Mouse (Mus musculus): ENCODE results near the gene Klrc1. TPM values are rescaled to one million over a fixed set of nuclear protein-coding genes. Genes with fewer than 3 reads are reported as not detected.
"Not testable (repeated sequence)": the region's sequence is repeated elsewhere in the genome, so short reads cannot be mapped to it uniquely, and the experiment has no call there.

Klrc1 gene
- polyA plus RNA-seq (2012; ENCODE audit: insufficient read depth, insufficient read length, missing spikeins): not detected in 2 replicates

DNA sequence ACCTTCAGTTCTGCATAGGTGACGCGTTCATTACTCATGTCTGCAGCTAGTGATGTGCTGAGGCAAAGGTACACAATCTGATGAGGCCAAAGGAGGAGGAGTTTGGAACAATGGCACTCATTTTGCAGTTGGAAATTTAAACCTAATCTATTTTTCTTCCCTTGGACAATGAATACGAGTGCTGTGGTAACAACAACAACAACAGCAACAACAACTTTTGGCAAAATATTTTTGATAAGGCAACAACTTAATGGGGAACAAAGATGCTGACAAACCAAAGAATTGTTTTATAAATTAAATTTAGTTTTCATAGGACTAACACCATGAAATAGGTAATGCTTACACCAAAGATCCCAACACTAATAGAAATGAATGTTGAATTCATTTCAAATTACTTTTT lies at the start of gene Klrc1:
Gene Klrc1 (minus strand): TSS at position 101 of the 400 bp plus-strand sequence.
- Histone ChIP-seq H3K27ac (replicated peaks; ENCODE audit: low read depth, low read length) (no peak within 1 kb of the TSS), H3K4me3 (ENCODE audit: insufficient read depth, low read depth, low read length) (no peak within 1 kb of the TSS), H3K4me1 (ENCODE audit: control insufficient read depth, insufficient read depth, insufficient read length, low read length) (no peaks in the 10 kb centered on the region)

DNA sequence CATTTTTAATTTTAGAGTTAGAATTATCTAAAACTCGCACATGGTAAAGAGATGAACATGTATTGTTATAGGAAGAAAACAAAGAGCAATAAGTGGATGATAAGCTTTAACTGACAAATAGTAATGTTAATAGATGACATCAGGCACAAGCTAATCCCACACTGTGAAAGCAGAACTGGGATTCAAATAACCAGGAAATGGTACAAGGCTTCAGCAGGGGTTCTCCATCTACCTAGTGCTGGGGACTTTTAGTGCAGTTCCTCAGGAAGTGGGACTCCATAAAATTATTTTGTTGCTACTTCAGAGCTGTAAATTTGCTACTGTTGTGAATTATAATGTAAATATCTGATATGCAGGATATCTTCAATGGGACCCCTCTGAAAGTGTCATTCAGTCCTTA lies 48.5 kb upstream of the Klrc1 start:
- H3K4me3 ChIP-seq (ENCODE audit: insufficient read depth, low read depth, low read length): no peak overlapping the region
- no peaks in the 10 kb centered on the region for H3K4me1 ChIP-seq (ENCODE audit: control insufficient read depth, insufficient read depth, insufficient read length, low read length)
- no peak overlapping the region for H3K27ac ChIP-seq (replicated peaks; ENCODE audit: low read depth, low read length)

DNA sequence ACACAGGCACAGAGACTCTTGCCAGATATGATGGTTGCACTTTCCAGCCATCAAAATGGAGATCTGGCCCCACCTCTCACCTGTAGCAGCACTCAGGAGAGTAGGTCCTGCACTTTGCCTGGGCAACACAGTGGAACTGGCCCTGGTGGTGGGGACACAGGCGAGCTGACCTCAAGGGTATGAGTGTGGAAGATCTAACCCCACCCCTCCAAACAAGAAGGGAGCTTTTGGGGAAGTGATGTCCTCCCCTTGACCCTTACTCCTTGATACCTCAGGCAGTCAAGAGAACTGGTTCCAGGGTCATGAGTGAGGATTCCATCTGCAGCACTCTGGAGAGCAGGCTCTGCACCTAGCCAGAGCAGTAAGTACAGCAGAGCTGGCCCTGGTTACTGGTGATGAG lies 42.6 kb upstream of the Klrc1 start:
- H3K4me3 ChIP-seq (ENCODE audit: insufficient read depth, low read depth, low read length): no peak overlapping the region
- H3K4me1 ChIP-seq (ENCODE audit: control insufficient read depth, insufficient read depth, insufficient read length, low read length): no peaks in the 10 kb centered on the region
- H3K27ac ChIP-seq (replicated peaks; ENCODE audit: low read depth, low read length): no peak overlapping the region

DNA sequence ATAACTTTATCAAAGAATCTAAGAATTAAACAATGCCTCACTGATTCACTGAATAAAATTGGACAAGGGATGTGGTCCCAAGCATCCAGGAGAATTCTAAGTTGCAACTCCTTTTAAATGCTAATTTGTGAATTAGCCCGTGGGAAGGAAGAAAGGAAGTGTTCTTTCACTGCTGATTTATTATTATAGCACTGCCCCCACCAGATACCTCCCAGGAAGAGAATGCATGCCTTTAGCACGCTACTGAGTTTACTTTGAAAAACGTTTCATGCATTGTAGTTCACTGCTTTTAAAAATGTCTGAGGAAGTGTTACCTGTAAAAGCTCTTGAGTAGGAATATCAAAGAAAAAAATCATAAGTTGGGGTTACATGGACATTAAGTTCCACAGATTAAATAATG lies 41.7 kb upstream of the Klrc1 start:
- Histone ChIP-seq H3K27ac (replicated peaks; ENCODE audit: low read depth, low read length) (no peak overlapping the region), H3K4me3 (ENCODE audit: insufficient read depth, low read depth, low read length) (no peak overlapping the region), H3K4me1 (ENCODE audit: control insufficient read depth, insufficient read depth, insufficient read length, low read length) (no peaks in the 10 kb centered on the region)

DNA sequence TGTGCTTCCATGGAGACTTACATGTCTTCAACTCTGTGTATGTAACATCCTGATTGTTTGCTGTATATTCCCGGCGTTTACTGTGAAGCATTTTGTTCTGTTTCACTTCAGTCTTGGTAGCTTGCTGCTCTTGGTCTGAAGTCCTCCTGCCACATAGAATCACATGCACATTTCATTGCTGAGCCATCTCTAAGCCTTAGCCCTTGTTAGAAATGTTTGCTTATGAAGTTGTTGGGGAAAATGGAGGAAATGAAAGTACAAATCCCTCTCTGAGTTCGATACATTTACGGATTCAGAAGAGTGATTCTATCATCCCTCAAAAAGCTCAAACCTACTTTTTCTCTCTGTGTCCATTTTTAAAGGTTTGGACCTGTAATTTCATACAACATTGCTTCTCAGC lies 38.3 kb upstream of the Klrc1 start, which contains the start of gene Klri1:
Gene Klri1 (minus strand): TSS at position 101 of the 400 bp plus-strand sequence.
- Histone ChIP-seq H3K4me1 (ENCODE audit: control insufficient read depth, insufficient read depth, insufficient read length, low read length) (no peaks in the 10 kb centered on the region), H3K27ac (replicated peaks; ENCODE audit: low read depth, low read length) (no peak within 1 kb of the TSS), H3K4me3 (ENCODE audit: insufficient read depth, low read depth, low read length) (no peak within 1 kb of the TSS)

DNA sequence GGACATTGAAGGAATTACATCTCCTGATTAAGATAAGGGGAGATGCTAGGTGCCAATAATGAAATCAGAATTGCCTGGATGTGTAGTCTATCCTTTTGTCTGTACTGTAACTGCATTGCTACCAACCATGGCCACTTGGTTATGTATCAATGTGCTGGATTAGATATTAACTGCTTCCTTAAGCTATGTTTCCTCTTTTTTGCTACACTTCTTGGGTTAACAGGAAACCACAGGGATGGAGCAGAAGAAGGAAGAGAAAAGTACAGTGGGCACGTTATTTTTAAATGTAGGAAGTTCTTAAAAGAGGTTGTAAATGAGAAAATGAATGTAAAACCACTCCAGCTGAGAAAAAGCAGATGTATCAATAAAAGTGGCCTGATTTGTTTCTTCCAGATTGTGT lies 34.8 kb upstream of the Klrc1 start:
- Histone ChIP-seq H3K27ac (replicated peaks; ENCODE audit: low read depth, low read length) (no peak overlapping the region), H3K4me3 (ENCODE audit: insufficient read depth, low read depth, low read length) (no peak overlapping the region), H3K4me1 (ENCODE audit: control insufficient read depth, insufficient read depth, insufficient read length, low read length) (no peaks in the 10 kb centered on the region)

DNA sequence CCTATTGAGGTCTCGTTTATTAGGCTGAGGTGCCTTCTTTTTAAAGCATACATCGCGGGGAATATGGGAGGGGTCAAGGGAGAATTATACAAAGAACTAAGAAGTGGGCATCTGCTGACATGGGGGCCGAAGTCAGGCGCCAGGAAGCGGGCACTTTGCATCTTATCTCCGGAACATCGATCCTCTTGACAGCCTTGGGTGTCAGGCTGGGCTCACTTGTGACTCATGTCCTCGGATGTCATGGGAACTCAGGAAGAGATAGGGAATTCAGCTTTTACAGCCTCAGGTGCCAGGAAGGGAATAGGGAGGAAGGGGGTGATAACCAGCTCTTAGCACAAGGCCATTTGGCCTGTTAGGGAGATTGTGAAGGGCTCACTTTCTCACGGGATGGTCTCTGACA lies 12.7 kb upstream of the Klrc1 start:
- not testable (repeated sequence) for H3K4me3 ChIP-seq (ENCODE audit: insufficient read depth, low read depth, low read length); H3K27ac ChIP-seq (replicated peaks; ENCODE audit: low read depth, low read length); H3K4me1 ChIP-seq (ENCODE audit: control insufficient read depth, insufficient read depth, insufficient read length, low read length)

DNA sequence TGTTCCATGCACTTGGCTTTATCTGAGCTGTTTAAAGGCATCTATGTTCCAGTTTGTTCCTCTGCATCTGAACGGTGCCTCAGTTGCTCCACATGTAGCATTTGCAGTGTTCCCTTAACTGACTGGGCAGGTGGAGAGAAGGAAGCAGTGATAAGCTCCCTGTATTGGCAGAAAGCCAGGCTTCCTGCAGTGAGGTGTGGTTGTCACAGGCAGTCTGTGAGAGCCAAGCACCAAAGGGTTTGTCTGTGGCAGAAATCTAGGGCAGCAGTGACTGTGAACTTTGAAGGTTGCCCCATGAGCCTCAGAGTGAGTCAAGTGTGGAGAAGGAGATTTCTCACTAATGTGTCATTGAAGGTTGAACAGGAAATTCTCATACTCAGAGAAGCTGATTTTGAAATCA lies 1.6 kb upstream of the Klrc1 start:
- Histone ChIP-seq H3K27ac (replicated peaks; ENCODE audit: low read depth, low read length) (no peak overlapping the region), H3K4me1 (ENCODE audit: control insufficient read depth, insufficient read depth, insufficient read length, low read length) (no peaks in the 10 kb centered on the region), H3K4me3 (ENCODE audit: insufficient read depth, low read depth, low read length) (no peak overlapping the region)

DNA sequence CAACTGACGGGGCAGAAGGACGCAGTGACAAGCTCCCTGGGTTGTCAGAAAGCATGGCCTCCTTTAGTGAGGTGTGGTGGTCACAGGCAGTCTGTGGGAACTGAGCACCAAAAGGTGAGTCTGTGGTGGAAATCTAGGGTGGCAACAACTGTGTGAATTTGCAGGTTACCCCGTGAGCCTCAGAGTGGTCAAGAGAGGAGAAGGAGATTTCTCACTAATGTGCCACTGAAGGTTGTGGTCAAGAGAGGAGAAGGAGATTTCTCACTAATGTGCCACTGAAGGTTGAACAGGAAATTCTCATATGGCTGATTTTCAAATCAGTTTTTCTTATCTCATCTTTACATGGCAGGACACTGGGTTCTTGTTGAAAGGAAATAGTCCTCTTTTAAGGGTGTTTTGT lies 17.5 kb downstream of the Klrc1 start:
- not testable (repeated sequence) for H3K4me3 ChIP-seq (ENCODE audit: insufficient read depth, low read depth, low read length); H3K4me1 ChIP-seq (ENCODE audit: control insufficient read depth, insufficient read depth, insufficient read length, low read length); H3K27ac ChIP-seq (replicated peaks; ENCODE audit: low read depth, low read length)

DNA sequence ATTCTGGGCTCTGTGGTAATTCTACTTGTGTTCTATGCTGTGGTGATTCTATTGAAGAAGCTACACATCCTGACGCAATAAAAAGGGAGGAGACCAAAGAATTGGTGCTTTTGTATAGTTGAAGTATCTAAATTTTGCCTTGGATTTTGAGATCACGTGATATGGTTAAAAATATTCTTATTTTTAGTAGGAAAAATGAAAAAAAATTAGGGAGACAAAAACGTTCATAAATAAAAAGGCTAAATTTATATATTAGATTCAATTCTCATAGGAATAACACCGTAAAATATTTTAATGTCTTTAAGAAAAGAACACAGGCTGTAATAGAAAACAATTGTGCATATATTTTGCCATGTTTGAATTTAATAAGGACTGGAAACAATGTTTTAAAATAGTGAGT lies 18.2 kb downstream of the Klrc1 start, which contains the start of gene Klrc2:
Gene Klrc2 (minus strand): TSS at position 101 of the 400 bp plus-strand sequence.
- not testable (repeated sequence) for H3K27ac ChIP-seq (replicated peaks; ENCODE audit: low read depth, low read length); H3K4me1 ChIP-seq (ENCODE audit: control insufficient read depth, insufficient read depth, insufficient read length, low read length); H3K4me3 ChIP-seq (ENCODE audit: insufficient read depth, low read depth, low read length)

DNA sequence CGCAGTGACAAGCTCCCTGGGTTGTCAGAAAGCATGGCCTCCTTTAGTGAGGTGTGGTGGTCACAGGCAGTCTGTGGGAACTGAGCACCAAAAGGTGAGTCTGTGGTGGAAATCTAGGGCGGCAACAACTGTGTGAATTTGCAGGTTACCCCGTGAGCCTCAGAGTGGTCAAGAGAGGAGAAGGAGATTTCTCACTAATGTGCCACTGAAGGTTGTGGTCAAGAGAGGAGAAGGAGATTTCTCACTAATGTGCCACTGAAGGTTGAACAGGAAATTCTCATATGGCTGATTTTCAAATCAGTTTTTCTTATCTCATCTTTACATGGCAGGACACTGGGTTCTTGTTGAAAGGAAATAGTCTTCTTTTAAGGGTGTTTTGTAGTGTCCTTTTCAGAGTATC lies 34.7 kb downstream of the Klrc1 start:
- H3K4me3 ChIP-seq (ENCODE audit: insufficient read depth, low read depth, low read length); H3K27ac ChIP-seq (replicated peaks; ENCODE audit: low read depth, low read length); H3K4me1 ChIP-seq (ENCODE audit: control insufficient read depth, insufficient read depth, insufficient read length, low read length): not testable (repeated sequence)

DNA sequence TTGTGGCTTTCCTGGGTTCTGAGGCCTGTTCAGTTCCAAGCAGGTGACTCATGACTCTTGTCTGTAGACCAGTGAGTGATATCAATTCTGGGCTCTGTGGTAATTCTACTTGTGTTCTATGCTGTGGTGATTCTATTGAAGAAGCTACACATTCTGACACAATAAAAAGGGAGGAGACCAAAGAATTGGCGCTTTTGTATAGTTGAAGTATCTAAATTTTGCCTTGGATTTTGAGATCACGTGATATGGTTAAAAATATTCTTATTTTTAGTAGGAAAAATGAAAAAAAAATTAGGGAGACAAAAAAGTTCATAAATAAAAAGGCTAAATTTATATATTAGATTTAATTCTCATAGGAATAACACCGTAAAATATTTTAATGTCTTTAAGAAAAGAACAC lies 35.5 kb downstream of the Klrc1 start, which contains the start of gene Klrc3:
Gene Klrc3 (minus strand): TSS at position 101 of the 400 bp plus-strand sequence.
- H3K27ac ChIP-seq (replicated peaks; ENCODE audit: low read depth, low read length); H3K4me1 ChIP-seq (ENCODE audit: control insufficient read depth, insufficient read depth, insufficient read length, low read length); H3K4me3 ChIP-seq (ENCODE audit: insufficient read depth, low read depth, low read length): not testable (repeated sequence)

DNA sequence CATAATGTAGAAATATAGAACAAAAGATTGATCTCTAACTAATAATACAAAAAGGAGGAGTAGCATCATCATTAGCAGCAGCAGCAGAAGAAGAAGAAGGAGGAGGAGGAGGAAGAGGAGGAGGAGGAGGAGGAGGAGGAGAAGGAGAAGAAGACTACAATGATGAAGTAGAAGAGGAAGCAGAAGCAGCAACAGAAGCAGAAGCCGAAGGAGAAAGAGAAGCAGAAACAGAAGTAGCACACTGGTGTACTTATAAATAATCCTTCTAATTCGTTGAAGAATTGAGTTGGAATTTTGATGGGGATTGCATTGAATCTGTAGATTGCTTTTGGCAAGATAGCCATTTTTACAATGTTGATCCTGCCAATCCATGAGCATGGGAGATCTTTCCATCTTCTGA lies 47.7 kb downstream of the Klrc1 start:
- not testable (repeated sequence) for H3K27ac ChIP-seq (replicated peaks; ENCODE audit: low read depth, low read length)

DNA sequence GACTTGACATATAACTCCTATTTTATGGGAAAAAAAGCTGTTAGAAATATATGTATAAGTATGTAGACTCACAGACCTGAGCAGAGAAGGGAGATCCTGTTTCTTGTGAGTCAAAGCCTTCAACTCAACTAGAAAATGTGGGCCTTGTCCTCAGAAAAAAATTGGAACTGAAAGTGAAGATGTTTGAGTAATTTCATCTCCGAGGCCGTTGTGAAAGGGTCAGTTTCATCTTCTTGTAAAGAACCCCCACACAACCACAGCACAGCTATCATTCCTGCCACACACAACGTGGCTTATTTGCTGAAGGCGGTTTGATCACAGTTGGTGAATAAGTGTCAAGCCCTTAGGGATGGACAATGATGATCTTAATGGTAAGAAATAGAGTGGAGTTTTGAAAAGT lies 55.0 kb downstream of the Klrc1 start, which contains the start of gene Klrk1:
Gene Klrk1 (minus strand): TSS at position 130 of the 400 bp plus-strand sequence.
- Histone ChIP-seq H3K4me3 (ENCODE audit: insufficient read depth, low read depth, low read length) (no peak within 1 kb of the TSS), H3K4me1 (ENCODE audit: control insufficient read depth, insufficient read depth, insufficient read length, low read length) (no peaks in the 10 kb centered on the region), H3K27ac (replicated peaks; ENCODE audit: low read depth, low read length) (no peak within 1 kb of the TSS)

More for the DNA sequence above, 47.7 kb downstream of the Klrc1 start:
- not testable (repeated sequence) for H3K4me1 ChIP-seq (ENCODE audit: control insufficient read depth, insufficient read depth, insufficient read length, low read length); H3K4me3 ChIP-seq (ENCODE audit: insufficient read depth, low read depth, low read length)

All from brown adipose tissue, adult 24 weeks (tissue).